Mouse (Mus musculus) liver, embryonic 16.5 days (tissue): ENCODE measurements at regions not wholly inside any gene's neighbourhood (a gene's known extent, or its start where the extent isn't known, plus 50 kb on each side); places are given as distances from the start of the nearest gene placed in this dataset.

Experiments used
- ATAC-seq: fragments of 200-750 bp; cut with Nextera tagmentation; 2 replicates; pipeline ENCODE4 v1.8.0; 2017; ENCODE audit warnings: low read depth, mild to moderate bottlenecking, moderate number of reproducible peaks, moderate library complexity
- H3K27ac ChIP-seq: fragments of 300-500 bp; sonication (generic); 2 replicates; pipeline ENCODE4 v1.5.1; 2014; ENCODE audit warnings: mild to moderate bottlenecking, low read length
- H3K27me3 ChIP-seq: fragments of 300-500 bp; sonication (generic); 2 replicates; pipeline ENCODE4 v1.6.1; 2014; ENCODE audit warnings: low read depth, low read length, mixed read lengths; ENCODE audit not compliant: control insufficient read depth, insufficient read depth
- H3K36me3 ChIP-seq: fragments of 300-500 bp; sonication (generic); 2 replicates; pipeline ENCODE4 v1.6.1; 2014; ENCODE audit warnings: mild to moderate bottlenecking; ENCODE audit not compliant: control insufficient read depth, insufficient read depth
- H3K4me1 ChIP-seq: fragments of 300-500 bp; sonication (generic); 2 replicates; pipeline ENCODE4 v1.6.1; 2014; ENCODE audit warnings: low read depth, low read length, mixed read lengths; ENCODE audit not compliant: control insufficient read depth
- H3K4me2 ChIP-seq: fragments of 300-500 bp; sonication (generic); 2 replicates; pipeline ENCODE4 v1.6.1; 2014; ENCODE audit warnings: low read depth, low read length, mixed read lengths
- H3K4me3 ChIP-seq: fragments of 300-500 bp; sonication (generic); 2 replicates; pipeline ENCODE4 v1.5.1; 2014; ENCODE audit warnings: low read depth, mild to moderate bottlenecking, low read length
- H3K9ac ChIP-seq: fragments of 300-500 bp; sonication (generic); 2 replicates; pipeline ENCODE4 v1.6.1; 2014; ENCODE audit warnings: low read depth, low read length
- H3K9me3 ChIP-seq: fragments of 300-500 bp; sonication (generic); replicated peaks from 2 replicates; pipeline ENCODE4 v1.6.1; 2016; ENCODE audit warnings: low read length; ENCODE audit not compliant: control insufficient read depth
- WGBS: fragments of 180-500 bp; shearing (Covaris S2); extraction: QIAGEN DNeasy Blood & Tissue Kit; methylation state at CpG from one replicate; pipeline ENCODE4 v1.1.7; 2014; ENCODE audit not compliant: insufficient replicate concordance; 5-methylcytosine and 5-hydroxymethylcytosine counted together

GRCm38 (mm10) chr9:113044556-113045178 lies 663.4 kb downstream of the Pdcd6ip start:
- Histone ChIP-seq H3K9me3 (no peaks in the 10 kb centered on the region), H3K27me3 (no peaks in the 10 kb centered on the region), H3K36me3 (no peaks in the 10 kb centered on the region), H3K4me2 (no peak overlapping the region), H3K9ac (no peak overlapping the region), H3K4me1 (no peaks in the 10 kb centered on the region), H3K4me3 (no peak overlapping the region), H3K27ac (no peak overlapping the region)
- 60% methylated on average over 4 of the region's 4 CpGs for WGBS
- peak; percentile 71 for ATAC-seq

- Histone ChIP-seq H3K4me2 (no peak overlapping the region), H3K4me3 (no peak overlapping the region), H3K27me3 (no peaks in the 10 kb centered on the region), H3K4me1 (no peaks in the 10 kb centered on the region), H3K36me3 (no peaks in the 10 kb centered on the region), H3K9me3 (no peaks in the 10 kb centered on the region), H3K27ac (no peak overlapping the region), H3K9ac (no peak overlapping the region)
- ATAC-seq = no peak
- 77% methylated on average over 6 of the region's 6 CpGs for WGBS
Measured at GRCm38 (mm10) chr9:113040885-113041284, 667.2 kb downstream of the Pdcd6ip start.

GRCm38 (mm10) chr9:113033996-113034395 lies 674.1 kb downstream of the Pdcd6ip start:
- Histone ChIP-seq H3K9ac (no peak overlapping the region), H3K4me3 (no peak overlapping the region), H3K9me3 (no peaks in the 10 kb centered on the region), H3K4me2 (no peak overlapping the region), H3K4me1 (no peaks in the 10 kb centered on the region), H3K27ac (no peak overlapping the region), H3K36me3 (no peaks in the 10 kb centered on the region), H3K27me3 (no peaks in the 10 kb centered on the region)
- no peak for ATAC-seq
- WGBS = 52% methylated on average over 5 of the region's 5 CpGs

DNA sequence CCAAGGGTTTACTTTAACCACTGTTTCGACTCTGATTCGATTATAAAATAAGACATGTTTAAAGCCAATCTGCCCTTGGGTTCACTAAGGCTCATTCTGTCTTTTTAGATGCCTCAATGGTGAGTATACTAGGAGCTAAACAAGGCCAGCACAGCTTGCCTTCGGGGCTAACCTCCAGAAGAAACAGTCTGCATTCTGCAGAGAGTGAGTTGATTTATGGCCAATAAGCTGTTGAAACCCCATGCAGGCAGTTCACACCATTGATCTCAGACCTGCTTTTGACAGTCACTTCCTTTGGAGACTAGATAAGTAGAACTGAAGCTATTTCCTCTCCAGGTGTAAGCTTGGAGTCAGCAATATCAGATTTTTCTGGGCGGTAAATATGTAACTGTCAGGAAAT lies 679.0 kb downstream of the Pdcd6ip start:
- no peak for ATAC-seq

GRCm38 (mm10) chr9:113026904-113027193 lies 681.2 kb downstream of the Pdcd6ip start:
- H3K4me2 ChIP-seq = no peak overlapping the region
- 47% methylated on average over 4 of the region's 4 CpGs for WGBS
- no peaks in the 10 kb centered on the region for H3K27me3 ChIP-seq
- no peak overlapping the region for H3K9ac ChIP-seq
- ATAC-seq = 0 out of 2 replicates have a peak, but pooled peaks have one; percentile 5
- H3K4me3 ChIP-seq = no peak overlapping the region
- no peaks in the 10 kb centered on the region for H3K4me1 ChIP-seq
- no peak overlapping the region for H3K27ac ChIP-seq
- no peaks in the 10 kb centered on the region for H3K36me3 ChIP-seq
- no peaks in the 10 kb centered on the region for H3K9me3 ChIP-seq

More for the DNA sequence above, 679.0 kb downstream of the Pdcd6ip start:
- WGBS = 46% methylated on average over 4 of the region's 4 CpGs
- Histone ChIP-seq H3K27ac (no peak overlapping the region), H3K4me2 (no peak overlapping the region), H3K27me3 (no peaks in the 10 kb centered on the region), H3K36me3 (no peaks in the 10 kb centered on the region), H3K9me3 (no peaks in the 10 kb centered on the region), H3K4me3 (no peak overlapping the region), H3K4me1 (no peaks in the 10 kb centered on the region), H3K9ac (no peak overlapping the region)

- Histone ChIP-seq H3K4me2 (no peak overlapping the region), H3K27me3 (no peaks in the 10 kb centered on the region), H3K4me3 (no peak overlapping the region), H3K4me1 (no peaks in the 10 kb centered on the region), H3K27ac (no peak overlapping the region), H3K36me3 (no peaks in the 10 kb centered on the region), H3K9ac (no peak overlapping the region), H3K9me3 (no peaks in the 10 kb centered on the region)
- ATAC-seq = no peak
- 31% methylated on average over 4 of the region's 4 CpGs for WGBS
Measured at GRCm38 (mm10) chr9:113026096-113026903, 681.8 kb downstream of the Pdcd6ip start.

DNA sequence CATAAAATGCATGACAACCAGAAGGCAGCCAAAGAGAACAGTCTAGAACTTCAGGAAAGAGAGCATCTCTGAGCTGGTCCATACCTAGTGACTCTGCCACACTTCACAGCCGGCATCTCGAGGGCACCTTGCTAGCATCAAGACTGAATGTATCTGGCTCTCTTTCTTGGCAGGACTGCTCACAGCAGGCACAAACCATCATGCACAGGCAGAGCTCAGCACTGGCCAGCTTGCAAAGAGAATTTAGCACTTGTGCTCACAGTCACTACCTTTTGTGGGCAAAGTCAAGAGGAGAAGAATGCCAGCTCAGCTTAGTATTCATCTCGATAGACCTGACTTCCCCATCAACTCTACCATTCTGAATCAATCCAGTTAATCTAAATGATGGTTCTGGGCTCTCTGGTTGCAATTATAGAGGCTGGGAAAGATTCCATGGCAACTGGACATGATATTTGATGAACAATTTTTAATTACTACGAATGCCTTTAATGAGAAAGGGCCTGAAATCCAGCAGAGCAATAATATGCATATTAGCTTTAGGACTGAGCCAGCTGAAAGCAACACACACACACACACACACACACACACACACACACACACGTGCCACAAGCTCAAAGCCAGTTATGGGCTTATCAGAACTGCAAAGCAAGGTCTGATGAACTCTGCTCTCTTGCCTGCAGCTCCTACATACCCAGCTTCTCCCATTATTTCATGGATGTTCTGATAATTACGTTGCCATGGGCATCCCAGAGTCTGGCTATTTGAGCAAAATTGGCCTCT lies 686.0 kb downstream of the Pdcd6ip start:
- Histone ChIP-seq H3K36me3 (no peaks in the 10 kb centered on the region), H3K27me3 (no peaks in the 10 kb centered on the region), H3K4me3 (no peak overlapping the region), H3K27ac (no peak overlapping the region), H3K4me1 (no peaks in the 10 kb centered on the region), H3K9me3 (no peaks in the 10 kb centered on the region), H3K4me2 (no peak overlapping the region), H3K9ac (no peak overlapping the region)
- 51% methylated on average over 6 of the region's 6 CpGs for WGBS
- ATAC-seq = no peak

DNA sequence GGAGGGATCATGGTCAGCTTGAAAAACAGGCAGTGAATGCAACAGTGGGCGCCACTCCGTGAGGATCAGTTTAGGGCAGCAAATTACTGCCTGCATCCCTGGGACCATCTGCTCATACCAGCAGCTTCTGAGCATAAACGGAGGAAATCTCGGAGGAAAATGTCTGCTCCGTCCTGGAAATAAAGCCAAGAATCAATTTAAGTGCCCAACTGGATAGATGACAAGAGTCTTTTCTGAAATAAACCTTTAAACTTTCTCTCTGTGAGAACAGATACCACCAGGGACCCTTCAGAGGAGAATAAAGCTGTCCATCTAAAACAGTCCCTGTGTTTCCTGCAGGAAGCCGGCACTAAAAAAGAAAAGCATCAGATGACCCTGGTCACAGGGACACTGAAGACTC lies 688.5 kb downstream of the Pdcd6ip start:
- Histone ChIP-seq H3K27me3 (no peaks in the 10 kb centered on the region), H3K9me3 (no peaks in the 10 kb centered on the region), H3K4me1 (no peaks in the 10 kb centered on the region), H3K36me3 (no peaks in the 10 kb centered on the region), H3K9ac (no peak overlapping the region), H3K27ac (no peak overlapping the region), H3K4me2 (no peak overlapping the region), H3K4me3 (no peak overlapping the region)
- 55% methylated on average over 6 of the region's 6 CpGs for WGBS
- ATAC-seq = no peak

DNA sequence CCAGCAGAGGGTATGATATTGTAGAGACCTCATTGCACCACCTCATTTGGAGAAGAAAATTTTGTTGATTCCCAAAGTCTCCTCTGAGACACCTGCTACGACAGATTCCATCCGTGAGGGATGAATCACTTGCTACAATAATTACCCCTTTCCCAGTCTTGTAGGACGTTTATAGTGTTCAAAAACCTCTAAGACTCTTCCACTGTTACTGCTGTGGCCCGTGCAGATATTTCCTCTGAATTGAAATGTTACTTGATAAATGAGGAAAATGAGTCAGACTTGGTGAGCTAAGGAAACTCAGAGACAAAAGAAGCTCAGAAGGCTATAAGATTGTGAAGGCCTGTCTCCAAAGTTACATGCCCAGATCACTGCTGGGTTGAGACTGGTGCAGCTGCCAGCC lies 700.0 kb downstream of the Pdcd6ip start:
- 51% methylated on average over 4 of the region's 4 CpGs for WGBS
- Histone ChIP-seq H3K4me3 (no peak overlapping the region), H3K4me1 (no peaks in the 10 kb centered on the region), H3K27ac (no peak overlapping the region), H3K9ac (no peak overlapping the region), H3K4me2 (no peak overlapping the region), H3K36me3 (no peaks in the 10 kb centered on the region), H3K27me3 (no peaks in the 10 kb centered on the region), H3K9me3 (no peaks in the 10 kb centered on the region)
- no peak for ATAC-seq
